Mouse (Mus musculus) spleen, adult 12 weeks (tissue): ENCODE results near the gene Slf2.

Source experiments
- DNase-seq: peaks from one replicate; pipeline ENCODE4 v3.0.0; 2022; ENCODE audit warnings: low spot score

Gene Slf2

DNA sequence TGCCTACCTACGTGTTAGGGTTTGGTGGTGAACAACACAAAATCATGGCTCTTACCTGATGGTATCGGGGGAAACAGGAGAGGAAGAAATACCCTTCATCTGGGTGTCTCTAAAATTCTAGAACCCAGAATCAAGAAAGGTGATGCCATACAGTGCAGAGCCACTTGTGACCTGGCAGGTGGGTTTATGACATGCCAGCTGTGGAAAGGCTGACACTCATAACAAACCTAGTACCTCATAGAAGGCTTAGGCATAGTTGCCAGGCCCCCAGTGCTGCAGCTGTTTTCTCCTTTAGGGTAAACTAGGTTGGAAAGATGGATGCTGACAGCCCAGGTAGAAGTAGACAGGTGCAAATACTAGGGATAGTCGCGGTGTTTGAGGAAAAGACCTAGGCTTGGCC, 53.5 kb downstream of the Slf2 start:
- no peak for DNase-seq

DNA sequence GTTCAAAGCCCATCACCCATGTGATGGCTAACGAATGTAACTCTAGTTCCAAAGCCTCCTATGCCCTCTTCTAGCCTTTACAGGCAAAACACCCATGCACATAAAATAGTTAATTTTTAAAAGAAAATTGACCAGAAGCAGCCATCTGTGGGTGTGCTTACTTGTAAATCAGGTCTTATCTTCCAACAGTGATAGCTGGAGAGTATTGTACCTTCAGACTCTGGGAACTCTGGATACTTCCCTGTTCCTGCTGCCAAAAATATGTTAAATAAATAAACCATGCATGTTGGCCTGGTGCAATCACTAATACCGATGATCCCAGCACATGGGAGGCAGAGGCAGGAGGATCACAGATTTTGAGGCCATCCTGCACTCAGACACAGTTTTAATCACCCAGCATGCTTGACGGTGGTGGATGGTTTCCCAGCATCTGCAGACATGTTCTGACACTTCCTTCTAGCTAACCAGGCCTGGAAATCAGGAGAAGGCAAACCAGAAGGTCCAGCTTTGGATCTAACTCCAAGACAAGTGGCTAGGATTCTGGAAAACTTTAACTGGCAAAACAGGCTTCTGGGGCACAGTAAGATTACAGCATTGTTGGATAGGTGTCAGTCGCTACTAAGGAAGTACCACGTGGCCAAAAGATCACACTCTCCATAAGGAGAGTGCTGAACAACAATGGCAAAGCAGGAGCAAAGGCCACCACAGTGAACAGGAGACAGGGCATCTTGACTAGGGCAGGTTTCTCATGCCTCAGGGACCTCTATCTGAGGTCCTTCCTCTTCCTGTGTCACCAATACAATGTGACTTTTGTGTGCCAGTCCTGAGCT, 54.4 kb downstream of the Slf2 start:
- no peak for DNase-seq

DNA sequence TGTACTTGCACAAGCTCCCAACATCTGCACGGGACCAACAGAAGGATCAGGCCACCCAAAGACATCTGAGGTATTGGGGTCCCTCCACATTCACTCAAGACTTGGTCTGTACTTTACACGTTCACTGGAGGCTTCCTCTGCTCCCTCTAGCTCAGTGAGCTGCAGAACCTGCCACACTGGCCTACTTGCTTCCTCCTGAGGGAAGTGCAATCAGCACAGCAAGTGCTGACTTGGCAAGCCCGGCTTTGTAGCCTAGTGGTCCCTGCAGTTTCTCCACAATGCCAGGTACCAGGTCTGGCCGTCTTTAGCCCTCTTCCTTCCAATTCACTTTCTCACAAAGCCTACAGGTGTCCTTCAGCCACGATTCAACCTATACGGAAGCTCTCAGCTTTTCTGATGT, 56.1 kb downstream of the Slf2 start:
- no peak for DNase-seq

DNA sequence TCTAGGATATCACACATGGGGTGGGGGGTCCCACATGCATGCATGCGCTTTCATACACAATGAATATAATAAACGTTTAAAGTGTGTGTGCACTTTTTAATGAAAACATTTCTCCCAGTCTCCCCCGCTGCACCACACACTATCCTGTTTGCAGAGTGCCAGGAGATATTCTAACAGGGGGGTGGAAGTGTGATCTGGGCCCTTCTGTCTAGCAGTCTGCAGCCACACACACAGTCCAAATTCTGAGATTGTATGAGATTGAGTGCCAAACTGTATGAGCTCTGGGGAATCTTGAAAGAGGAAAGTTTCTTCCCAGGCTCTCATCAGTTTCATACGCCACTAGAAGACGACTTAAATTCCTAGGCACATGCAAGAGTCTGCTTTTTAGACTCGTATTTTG, 56.9 kb downstream of the Slf2 start:
- no peak for DNase-seq

DNA sequence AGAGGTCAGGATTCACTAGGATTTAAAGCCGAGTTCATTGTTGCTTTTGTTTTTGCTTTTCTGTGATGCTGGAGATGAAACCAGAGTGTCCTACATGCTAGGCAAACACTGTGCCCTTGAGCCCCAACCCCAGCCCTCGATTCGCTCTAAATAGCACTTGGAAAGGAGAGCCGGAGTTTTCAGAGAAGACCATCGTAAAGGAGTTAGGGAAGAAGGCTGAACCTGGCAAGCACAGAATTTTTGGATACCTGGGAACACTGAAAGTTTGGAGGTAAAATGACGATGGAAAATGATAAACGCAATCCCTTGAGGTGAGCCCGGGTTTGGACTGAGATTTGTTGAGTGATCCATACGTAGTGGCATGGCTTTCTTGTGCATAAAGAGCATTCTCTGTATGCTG, 57.4 kb downstream of the Slf2 start:
- no peak for DNase-seq

DNA sequence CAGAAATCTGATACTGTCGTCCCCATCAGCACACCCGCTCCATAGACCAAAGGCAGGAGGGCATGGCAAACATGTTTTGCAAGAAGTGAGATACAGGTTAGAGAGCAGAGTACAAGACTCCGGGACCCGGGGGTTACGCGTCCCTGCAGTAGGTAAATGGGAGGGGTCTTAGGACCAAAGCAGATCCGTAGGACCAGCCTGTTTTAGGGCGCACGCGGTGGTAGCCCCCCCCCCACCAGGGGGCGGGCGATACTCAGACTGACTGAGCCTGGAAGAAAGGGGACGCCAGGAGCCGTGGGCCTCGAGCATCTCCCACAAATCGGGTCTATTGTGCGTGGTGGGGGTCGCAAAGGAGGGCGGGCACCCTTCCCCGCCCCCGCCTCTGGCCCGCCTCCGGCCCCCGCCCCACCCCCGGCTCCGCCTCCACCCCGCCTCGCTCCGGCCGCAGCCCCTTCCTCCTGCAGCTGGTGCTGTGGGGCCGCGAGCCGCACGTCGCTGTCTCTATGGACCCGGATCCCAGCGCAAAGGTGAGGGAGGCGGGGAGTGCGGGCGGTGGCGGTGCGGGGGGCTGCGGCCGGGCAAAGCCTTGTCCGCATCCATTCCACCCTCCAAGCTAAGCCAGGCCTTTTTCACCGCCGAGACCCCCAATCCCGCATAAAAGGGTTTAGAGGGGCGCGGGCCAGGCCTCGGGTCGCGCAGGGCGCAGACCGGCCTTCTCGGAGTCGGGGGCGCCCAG, 58.0 kb downstream of the Slf2 start, which contains the start of gene Sema4g:
TSS of gene Sema4g (plus strand) at position 271 of the 736 bp plus-strand sequence.
- no peak for DNase-seq

DNA sequence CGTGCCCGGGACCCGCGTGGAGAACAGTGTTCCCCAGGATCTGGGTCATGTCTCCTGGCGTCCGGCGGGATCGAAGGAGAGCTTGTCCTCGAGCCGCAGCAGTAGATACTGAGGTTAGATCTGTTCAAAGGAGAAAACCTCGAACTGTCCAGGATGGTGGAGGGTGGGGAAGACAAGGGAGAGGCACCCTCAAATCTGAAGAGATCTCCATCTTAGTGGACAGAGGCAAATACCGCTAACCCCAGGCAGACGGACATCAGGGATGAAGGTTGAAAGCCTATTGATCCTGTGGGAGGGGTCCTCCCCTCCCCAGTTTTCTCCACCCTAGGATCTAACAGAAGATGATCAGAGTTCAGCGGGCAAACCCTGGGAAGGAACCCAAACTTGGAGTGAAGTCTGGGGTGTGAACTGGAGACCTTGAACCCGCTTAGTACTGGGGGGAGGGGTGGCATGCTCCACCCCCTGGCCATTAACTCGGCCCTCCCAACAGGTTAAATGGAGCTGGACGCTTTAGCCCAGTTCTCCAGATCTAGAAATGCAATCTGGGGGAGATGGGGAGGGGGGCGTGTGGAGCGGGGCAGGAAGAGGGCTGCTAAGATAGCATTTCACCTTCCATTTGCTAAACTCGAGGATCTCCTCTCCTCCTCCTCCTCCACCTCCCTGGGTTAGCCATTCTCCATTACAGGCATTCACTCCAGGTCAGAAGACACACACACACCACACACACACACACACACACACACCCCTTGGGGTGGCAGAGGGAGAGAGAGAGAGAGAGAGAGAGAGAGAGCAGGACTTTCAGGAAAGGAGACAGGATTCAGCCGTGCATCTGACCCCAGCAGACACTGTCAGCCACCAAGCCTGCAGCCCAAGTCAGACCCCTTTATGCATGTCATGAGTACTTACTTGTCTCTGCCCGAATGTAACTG, 58.9 kb downstream of the Slf2 start:
- DNase-seq: no peak

DNA sequence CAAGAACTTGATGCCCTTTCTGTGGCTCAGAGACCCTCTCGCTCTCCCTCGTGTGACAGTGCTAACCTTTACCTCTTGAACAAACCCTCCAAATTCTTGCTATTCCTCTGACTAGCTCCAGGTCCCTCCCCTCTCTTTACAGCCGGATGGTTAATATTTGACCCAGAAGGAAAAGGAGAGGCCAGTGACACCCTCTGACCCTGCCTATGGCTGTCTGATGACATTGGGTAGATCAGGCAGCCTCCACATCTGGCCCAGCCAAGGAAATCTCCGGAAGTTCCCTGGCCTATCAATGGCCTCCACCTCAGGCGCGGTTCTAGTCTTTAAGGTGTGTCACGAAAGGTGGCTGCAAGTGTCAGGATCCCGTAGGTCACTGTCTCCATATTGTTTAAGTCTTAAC, 60.1 kb downstream of the Slf2 start:
- no peak for DNase-seq

DNA sequence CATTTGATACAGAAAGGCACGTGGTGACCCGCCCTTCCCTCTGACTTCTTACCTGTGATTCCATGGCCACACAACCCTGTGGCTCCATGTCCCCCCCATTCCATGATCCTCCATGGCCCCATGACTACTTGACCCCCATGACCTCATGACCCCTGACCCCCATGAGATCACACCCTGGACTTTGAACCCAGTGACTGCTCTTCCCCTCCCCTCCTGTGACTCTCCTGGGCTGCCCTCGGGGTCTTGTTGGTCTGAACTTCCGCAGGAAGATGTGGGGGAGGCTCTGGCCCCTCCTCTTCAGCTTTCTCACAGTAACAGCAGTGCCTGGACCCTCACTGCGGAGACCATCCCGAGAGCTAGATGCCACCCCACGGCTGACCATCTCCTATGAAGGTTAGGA, 61.3 kb downstream of the Slf2 start:
- DNase-seq: no peak

DNA sequence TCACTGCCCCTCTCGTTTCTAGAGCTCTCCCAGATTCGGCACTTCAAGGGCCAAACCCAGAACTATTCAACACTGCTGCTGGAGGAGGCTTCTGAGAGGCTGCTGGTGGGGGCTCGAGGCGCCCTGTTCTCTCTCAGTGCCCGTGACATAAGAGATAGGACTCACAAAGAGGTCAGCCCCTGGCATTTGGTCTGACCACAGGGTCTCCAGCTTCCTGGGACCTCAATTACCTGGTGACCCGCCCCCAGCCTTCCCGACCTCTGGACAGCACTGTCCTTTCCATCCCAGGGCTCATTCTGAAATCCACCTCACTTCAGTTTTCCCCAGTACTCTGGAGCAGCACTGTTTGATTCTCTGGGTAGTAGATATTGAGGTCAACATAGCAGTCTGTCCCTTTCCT, 61.8 kb downstream of the Slf2 start:
- no peak for DNase-seq

DNA sequence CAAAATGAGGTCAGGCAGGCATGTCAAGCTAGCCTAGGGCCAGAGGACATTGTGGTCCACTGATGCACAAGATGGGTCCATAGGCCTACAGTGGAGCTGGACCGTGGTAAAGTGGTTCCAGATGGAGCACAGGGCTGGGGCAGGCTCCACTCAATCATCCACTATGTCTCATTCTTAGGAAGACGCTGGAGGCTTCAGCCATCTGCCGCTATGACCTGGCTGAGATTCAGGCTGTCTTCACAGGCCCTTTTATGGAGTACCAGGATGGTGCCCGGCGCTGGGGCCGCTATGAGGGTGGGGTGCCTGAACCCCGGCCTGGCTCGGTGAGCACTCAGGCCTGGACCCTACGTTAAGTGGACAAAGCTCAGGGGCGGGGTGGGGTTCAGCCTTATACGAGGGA, 66.8 kb downstream of the Slf2 start:
- DNase-seq: no peak

DNA sequence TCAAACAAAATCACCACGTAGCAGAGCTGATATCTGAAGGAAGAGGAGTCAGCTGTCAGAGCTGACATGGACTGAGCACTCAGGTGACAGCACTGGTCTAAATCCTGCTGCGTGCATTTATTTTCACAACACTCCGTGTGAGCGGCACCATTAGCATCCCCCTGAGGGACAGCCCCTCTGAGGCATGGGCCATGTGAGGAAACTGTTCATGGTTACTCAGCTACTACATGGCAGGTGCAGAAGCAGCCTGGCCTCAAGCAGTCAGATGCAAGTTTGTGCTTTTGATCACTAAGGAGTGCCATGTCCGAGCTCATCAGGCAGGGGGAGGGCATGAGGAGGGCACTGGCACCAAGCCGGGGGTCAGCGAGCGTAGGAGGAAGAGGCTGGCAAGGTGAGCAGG, 68.7 kb downstream of the Slf2 start:
- DNase-seq: no peak

DNA sequence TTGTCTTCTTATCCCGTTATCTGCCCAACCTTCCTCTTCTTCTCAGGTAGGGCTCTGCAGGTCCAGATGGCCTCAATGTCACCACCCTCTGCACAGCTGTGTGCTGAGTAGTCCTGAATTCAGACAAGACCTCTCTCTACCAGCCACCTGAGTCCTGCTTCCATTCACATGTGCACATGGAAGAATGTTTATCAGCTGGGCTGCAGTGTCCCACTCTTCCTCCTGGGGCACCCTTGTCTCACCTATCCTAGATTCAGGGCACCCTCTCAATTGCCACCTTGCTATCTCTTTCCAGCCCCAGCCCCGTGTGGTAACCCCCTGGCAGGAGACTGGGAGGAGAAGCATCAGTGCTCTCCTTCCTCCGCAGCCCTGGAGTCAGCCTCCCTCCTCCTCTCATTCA, 71.3 kb downstream of the Slf2 start:
- no peak for DNase-seq

DNA sequence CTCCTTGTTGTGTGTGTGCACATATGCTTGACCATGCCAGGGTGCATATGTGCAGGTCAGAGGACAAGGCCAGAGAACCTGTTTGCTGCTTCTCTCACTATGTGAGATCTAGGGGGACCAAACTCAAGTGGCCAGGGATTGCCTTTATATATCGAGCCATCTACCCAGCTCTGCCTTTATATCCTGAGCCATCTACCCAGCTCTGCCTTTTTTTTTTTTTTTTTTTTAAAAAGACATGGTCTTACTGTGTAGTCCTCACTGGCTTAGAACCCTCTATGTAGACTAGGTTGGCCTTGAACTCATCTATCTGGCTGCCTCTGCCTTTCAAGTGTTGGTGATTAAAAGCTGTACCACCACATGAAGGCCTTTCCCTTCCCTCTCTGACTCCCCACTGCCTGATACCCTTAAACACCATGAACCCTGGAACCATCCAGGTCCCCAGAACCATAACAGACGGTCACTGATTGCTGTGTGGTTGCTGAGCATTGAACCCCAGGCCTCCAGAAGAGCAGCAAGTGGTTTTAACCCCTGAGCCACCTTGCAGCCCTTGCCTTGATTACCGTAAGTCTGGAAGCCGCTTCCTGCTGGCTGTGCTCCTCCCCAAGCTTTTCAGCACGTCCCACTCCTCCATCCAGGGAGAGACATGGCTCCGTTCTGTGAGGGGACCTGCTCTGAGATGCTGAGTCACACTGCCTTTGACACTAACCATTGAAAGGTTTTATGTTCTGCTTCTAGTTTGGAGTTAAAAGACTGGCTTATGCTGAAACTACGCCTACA, 73.0 kb downstream of the Slf2 start:
- DNase-seq: no peak

DNA sequence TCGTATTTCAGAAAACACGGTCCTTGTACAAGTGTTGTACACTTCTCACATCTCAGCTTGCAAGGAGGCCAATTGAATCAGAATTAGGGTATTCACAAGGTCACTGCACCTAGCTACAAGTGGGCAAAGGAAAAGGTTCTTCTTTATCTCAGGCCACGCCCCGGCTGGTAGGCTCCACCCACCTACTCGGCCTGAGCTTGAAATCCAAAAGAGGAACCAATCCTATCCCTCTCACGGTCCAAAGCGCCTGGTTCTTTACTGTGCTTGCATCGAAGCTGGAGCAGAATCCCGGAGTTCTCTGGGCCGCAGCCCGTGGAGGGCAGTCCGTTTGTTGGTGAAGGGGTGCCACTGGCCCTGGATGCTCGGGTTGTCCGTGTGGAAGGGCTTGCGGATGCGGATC, 74.5 kb downstream of the Slf2 start, which contains the start of gene Twnk:
TSS of gene Twnk (plus strand) at position 220 of the 400 bp plus-strand sequence.
- DNase-seq: peak; percentile 73

DNA sequence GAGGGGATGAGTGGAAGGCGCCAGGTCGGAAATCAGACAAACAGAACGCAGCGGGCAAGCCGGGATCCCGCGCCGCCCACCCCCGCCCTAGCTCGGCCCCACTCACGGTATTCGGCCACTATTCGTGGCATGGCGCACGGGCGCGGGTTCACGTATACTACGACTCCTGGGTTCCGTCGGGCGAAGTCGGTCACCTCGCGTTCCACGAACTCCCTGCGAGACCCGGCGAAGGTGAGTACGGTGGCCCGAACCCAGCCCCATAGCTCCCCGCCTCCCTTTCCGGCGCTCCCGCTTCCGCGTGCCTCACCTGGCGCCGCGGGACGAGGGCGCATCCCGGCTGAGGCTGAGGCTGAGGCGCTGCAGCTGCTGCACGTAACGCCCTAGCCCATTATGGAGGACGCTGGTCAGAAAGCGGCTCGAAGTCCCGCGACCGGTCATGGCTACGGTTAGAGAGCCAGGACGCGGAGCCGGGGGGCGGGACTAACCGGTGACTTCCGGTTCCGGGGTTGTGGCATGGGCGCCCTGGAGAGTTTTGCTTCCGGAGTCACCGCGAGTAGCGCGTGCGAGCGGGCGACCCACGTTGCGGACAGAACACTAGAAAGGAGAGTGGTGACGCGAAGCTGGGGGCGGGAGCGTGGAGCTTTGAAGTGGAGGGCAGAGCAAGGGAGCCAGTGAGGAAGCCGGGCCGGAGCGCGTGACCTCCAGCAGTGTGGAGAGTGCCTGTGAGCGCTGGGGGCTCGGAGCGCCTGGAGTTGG, 75.2 kb downstream of the Slf2 start, which contains the start of gene Mrpl43:
TSS of gene Mrpl43 (minus strand) at position 486 of the 756 bp plus-strand sequence.
- DNase-seq: peak; percentile 91

DNA sequence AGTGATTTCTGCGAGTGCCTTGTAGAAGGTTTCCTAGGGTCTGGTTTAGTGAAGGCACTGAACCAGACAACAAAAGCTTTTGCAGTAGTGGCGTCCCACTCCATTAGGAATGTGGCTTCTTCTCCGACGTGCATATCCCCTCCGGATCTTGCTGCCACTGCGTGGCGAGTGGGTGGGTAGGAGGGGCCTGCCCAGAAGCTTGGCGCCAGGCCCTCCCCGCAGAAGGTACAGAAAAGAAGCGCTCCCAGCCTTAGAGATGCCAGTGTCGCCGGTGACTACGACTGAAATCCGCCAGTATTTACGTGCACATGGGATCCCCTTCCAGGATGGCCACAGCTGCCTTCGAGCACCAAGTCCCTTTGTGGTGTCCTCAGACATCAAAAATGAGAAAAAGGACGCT, 76.1 kb downstream of the Slf2 start:
- no peak for DNase-seq

DNA sequence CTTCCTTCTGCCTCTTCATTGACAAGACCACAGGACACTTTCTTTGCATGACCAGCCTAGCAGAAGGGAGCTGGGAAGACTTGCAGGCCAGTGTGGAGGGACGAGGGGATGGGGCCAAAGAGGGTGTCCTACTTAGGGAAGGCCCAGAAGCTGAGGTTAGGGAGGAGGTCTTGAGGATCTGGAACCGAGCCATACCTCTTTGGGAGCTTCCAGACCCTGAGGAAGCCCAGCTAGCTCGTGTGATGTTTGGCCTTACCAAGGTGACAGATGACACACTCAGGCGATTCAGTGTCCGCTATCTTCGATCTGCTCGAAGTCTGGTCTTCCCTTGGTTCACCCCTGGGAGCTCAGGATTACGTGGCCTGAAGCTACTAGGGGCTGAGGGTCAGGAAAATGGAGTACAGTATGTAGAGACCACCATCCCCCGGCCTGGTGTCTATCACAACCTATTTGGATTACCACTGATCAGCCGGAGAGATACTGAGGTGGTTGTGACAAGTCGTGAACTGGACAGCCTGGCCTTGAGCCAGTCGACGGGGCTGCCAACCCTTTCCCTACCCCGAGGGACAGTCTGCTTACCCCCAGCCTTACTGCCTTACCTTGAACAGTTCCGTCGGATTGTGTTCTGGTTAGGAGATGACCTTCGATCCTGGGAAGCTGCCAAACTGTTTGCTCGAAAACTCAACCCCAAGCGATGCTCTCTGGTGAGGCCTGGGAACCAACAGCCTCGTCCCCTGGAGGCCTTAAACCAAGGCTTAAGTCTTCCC, 76.7 kb downstream of the Slf2 start:
- DNase-seq: no peak

DNA sequence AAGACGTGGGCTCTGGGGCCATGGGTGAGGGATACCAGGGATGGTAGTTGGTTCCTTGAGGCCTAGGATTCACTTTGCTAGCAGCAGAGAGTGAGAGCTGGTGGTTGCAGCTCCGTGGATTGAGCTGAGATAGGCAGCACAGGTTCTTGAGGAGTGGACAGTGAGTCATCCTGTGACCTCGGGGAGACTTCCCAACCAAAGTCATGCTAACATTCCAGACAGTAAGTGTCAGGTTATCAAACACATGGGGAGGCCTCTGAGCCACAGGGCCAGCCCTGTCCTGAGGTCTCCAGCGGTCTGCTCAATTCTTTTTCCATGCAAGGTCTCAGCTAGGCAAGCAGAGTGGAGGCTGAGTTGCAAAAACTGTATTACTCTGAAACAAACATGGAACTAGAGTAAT, 79.7 kb downstream of the Slf2 start:
- DNase-seq: no peak

DNA sequence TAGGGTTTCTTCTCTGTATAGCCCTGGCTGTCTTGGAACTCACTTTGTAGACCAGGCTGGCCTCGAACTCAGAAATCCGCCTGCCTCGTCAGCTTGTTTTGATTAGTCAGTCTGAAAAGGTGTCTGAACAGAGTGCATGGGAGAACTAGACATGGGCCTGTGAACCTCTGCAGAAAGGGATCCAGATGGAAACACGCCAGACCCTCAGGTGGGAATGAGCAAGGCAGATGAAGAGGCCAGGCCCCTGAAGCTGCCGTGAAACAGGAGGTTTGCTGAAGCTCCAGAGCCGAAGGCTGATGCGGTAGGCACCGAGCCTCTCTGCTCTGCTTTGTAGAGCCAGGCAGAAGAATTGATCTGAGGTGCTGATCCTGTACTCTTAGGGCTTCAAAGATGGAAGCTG, 81.3 kb downstream of the Slf2 start:
- no peak for DNase-seq
